Mouse (Mus musculus) spleen, postnatal 4 days (tissue): ENCODE results near the gene Xpa.
"Not testable (repeated sequence)": the region's sequence is repeated elsewhere in the genome, so short reads cannot be mapped to it uniquely, and the experiment has no call there.

Experiments used
- DNase-seq, 2 experiments: peaks; one replicate each; pipeline ENCODE4 v3.0.0; 2022; ENCODE audit warnings: low spot score in 2 of 2

The Xpa gene

GRCm38 (mm10) chr4:46195781-46196487, at the start of gene Xpa:
Gene Xpa, minus strand, starts transcription at chr4:46196311.
- peak; percentile 92 to 98 for DNase-seq

- DNase-seq, result peak in 1 of 2 experiments; percentile 13
Observed at GRCm38 (mm10) chr4:46235871-46236270, 39.8 kb upstream of the Xpa start.

- DNase-seq, result peak in 1 of 2 experiments; percentile 38
Observed at GRCm38 (mm10) chr4:46234739-46235138, 38.6 kb upstream of the Xpa start.

GRCm38 (mm10) chr4:46226972-46227535, 30.9 kb upstream of the Xpa start:
- peak in 1 of 2 experiments; percentile 48 for DNase-seq

GRCm38 (mm10) chr4:46221090-46221489, 25.0 kb upstream of the Xpa start:
- no peak for DNase-seq

GRCm38 (mm10) chr4:46202562-46203126, 6.5 kb upstream of the Xpa start:
- DNase-seq, result no peak

- DNase-seq, result peak; percentile 62 to 79
Observed at GRCm38 (mm10) chr4:46201834-46202561, 5.9 kb upstream of the Xpa start.

- DNase-seq, result no peak
Observed at GRCm38 (mm10) chr4:46198064-46198463, 2.0 kb upstream of the Xpa start.

- no peak for DNase-seq
Observed at GRCm38 (mm10) chr4:46196513-46196912, 402 bp upstream of the Xpa start.

- not testable (repeated sequence) for DNase-seq
Observed at GRCm38 (mm10) chr4:46192011-46192410, 4.1 kb downstream of the Xpa start.

GRCm38 (mm10) chr4:46186466-46186865, 9.6 kb downstream of the Xpa start:
- no peak for DNase-seq

- no peak for DNase-seq
Observed at GRCm38 (mm10) chr4:46185890-46186289, 10.2 kb downstream of the Xpa start.

- DNase-seq, result no peak
Observed at GRCm38 (mm10) chr4:46185423-46185822, 10.7 kb downstream of the Xpa start.

- DNase-seq, result no peak
Observed at GRCm38 (mm10) chr4:46182181-46182580, 13.9 kb downstream of the Xpa start.

- no peak for DNase-seq
Observed at GRCm38 (mm10) chr4:46181168-46181567, 14.9 kb downstream of the Xpa start.

GRCm38 (mm10) chr4:46177496-46177895, 18.6 kb downstream of the Xpa start:
- DNase-seq, result no peak

GRCm38 (mm10) chr4:46177018-46177417, 19.1 kb downstream of the Xpa start:
- no peak for DNase-seq

- DNase-seq, result no peak
Observed at GRCm38 (mm10) chr4:46176313-46176712, 19.8 kb downstream of the Xpa start.

GRCm38 (mm10) chr4:46171761-46172160, 24.4 kb downstream of the Xpa start:
- DNase-seq, result no peak

- no peak for DNase-seq
Observed at GRCm38 (mm10) chr4:46165831-46166230, 30.3 kb downstream of the Xpa start.

- no peak for DNase-seq
Observed at GRCm38 (mm10) chr4:46164027-46164426, 32.1 kb downstream of the Xpa start.

GRCm38 (mm10) chr4:46151903-46152544, 44.1 kb downstream of the Xpa start:
- no peak for DNase-seq
